ENCODE assay signal across 22 mouse cellular contexts in genomic region chr13:57364396-57364795, GRCm38 (mm10).
DNase-seq lines count a peak whose midpoint lies in the region; ATAC-seq lines count a peak whose summit lies in the region.
"Had no signal": no experiment of that assay in that cellular context is flagged by ENCODE, and none has a peak within 500 bp of the region (broad histone marks: within the 10 kb centered on the region; RNA-seq: fewer than 3 reads in every experiment).

No protein-coding gene starts in this region.

- peak; percentile 62 for DNase-seq in heart, adult 11 months
- no peak for DNase-seq in heart, postnatal 4 days
- DNase-seq in heart, embryonic 10.5 days (ENCODE audit: low spot score): peak; percentile 53
- DNase-seq in heart, adult 8-10 months (ENCODE audit: low spot score): no peak
- DNase-seq in intestine, embryonic 14.5 days (ENCODE audit: low spot score): peak; percentile 23
- DNase-seq: adrenal gland, adult 2 months; adrenal gland, adult 8-10 months; adrenal gland, postnatal 10 days; adrenal gland, postnatal 14 days; adrenal gland, postnatal 25 days; adrenal gland, postnatal 36 days; B cell, adult 2 months; cerebellum, adult 11 months; cerebellum, adult 11-12 months had no signal

- H3K9ac ChIP-seq in intestine, embryonic 14.5 days (ENCODE audit: low read length): no peak overlapping the region
- no peak overlapping the region for H3K9ac ChIP-seq in intestine, embryonic 15.5 days

- no peaks in the 10 kb centered on the region; the same call in 1 of the 2 replicates for H3K27me3 ChIP-seq in heart, embryonic 10.5 days (ENCODE audit: insufficient read depth, poor library complexity, severe bottlenecking)
- H3K27me3 ChIP-seq in intestine, embryonic 14.5 days (replicated peaks; ENCODE audit: control insufficient read depth, insufficient read depth, low read length): no peaks in the 10 kb centered on the region
- H3K27me3 ChIP-seq in intestine, embryonic 15.5 days (replicated peaks): no peaks in the 10 kb centered on the region
- no peaks in the 10 kb centered on the region for H3K27me3 ChIP-seq in megakaryocyte, embryonic 14.5 days (replicated peaks)
- H3K27me3 ChIP-seq: CH12.LX had no signal

- no peaks in the 10 kb centered on the region for H3K9me3 ChIP-seq in heart, embryonic 10.5 days
- no peaks in the 10 kb centered on the region for H3K9me3 ChIP-seq in intestine, embryonic 14.5 days (ENCODE audit: control insufficient read depth, low read length)
- no peaks in the 10 kb centered on the region for H3K9me3 ChIP-seq in intestine, embryonic 15.5 days
- peaks cover 52% of the 10 kb centered on the region for H3K9me3 ChIP-seq in megakaryocyte, embryonic 14.5 days

- no peak for ATAC-seq in intestine, embryonic 14.5 days (replicated peaks; ENCODE audit: low FRiP score, low TSS enrichment, low read depth)
- no peak for ATAC-seq in intestine, embryonic 15.5 days
- no peak for ATAC-seq in megakaryocyte, adult 5-6 weeks (ENCODE audit: poor library complexity, severe bottlenecking)
- ATAC-seq: activated CD4-positive, CD25-positive, alpha-beta regulatory T cell, adult 4 months; CD4-positive, CD25-positive, alpha-beta regulatory T cell, adult 4 months; Patski had no signal

- H3K4me1 ChIP-seq in heart, embryonic 10.5 days: no peaks in the 10 kb centered on the region
- H3K4me1 ChIP-seq in intestine, embryonic 14.5 days (replicated peaks; ENCODE audit: control insufficient read depth, insufficient read depth, low read length): no peaks in the 10 kb centered on the region
- H3K4me1 ChIP-seq in intestine, embryonic 15.5 days (replicated peaks): no peaks in the 10 kb centered on the region
- no peaks in the 10 kb centered on the region for H3K4me1 ChIP-seq in megakaryocyte, embryonic 14.5 days

- H3K27ac ChIP-seq in heart, embryonic 10.5 days: no peak overlapping the region
- no peak overlapping the region for H3K27ac ChIP-seq in intestine, embryonic 14.5 days (ENCODE audit: low read depth)
- no peak overlapping the region for H3K27ac ChIP-seq in intestine, embryonic 15.5 days

- no peak overlapping the region for H3K4me2 ChIP-seq in intestine, embryonic 14.5 days (ENCODE audit: low read length)
- H3K4me2 ChIP-seq in intestine, embryonic 15.5 days (replicated peaks): no peak overlapping the region

- WGBS in heart, embryonic 10.5 days: 90% methylated on average over 2 of the region's 2 CpGs
- WGBS in intestine, embryonic 14.5 days: 95% methylated on average over 2 of the region's 2 CpGs
- WGBS in intestine, embryonic 15.5 days: 95% methylated on average over 2 of the region's 2 CpGs

- no peak overlapping the region for H3K4me3 ChIP-seq in heart, embryonic 10.5 days
- H3K4me3 ChIP-seq in intestine, embryonic 14.5 days (ENCODE audit: low read depth, low read length): no peak overlapping the region
- no peak overlapping the region for H3K4me3 ChIP-seq in intestine, embryonic 15.5 days (replicated peaks)
- H3K4me3 ChIP-seq in megakaryocyte, embryonic 14.5 days (replicated peaks): peak overlapping the region; percentile 68

- H3K36me3 ChIP-seq in heart, embryonic 10.5 days: no peaks in the 10 kb centered on the region
- H3K36me3 ChIP-seq in intestine, embryonic 14.5 days (ENCODE audit: control insufficient read depth, insufficient read depth, low read length): no peaks in the 10 kb centered on the region
- H3K36me3 ChIP-seq in intestine, embryonic 15.5 days: no peaks in the 10 kb centered on the region
- H3K36me3 ChIP-seq in megakaryocyte, embryonic 14.5 days (replicated peaks; ENCODE audit: low read length): no peaks in the 10 kb centered on the region
- H3K36me3 ChIP-seq: G1E had no signal

Comparison
In these comparisons a context has a peak if more than half of its experiments do, and no peak if none do; other contexts are left out.
1. DNase-seq: peak in heart, adult 11 months (single experiment), heart, embryonic 10.5 days (single experiment) and intestine, embryonic 14.5 days (single experiment); none in heart, postnatal 4 days (single experiment) and heart, adult 8-10 months (single experiment).